Mouse (Mus musculus): ENCODE results near the gene Sbno2.

The Sbno2 gene

GRCm38 (mm10) chr10:80123932-80124562 lies 18.7 kb upstream of the Sbno2 start:
- DNase-seq (ENCODE audit: low spot score): peak; percentile 49

- DNase-seq (ENCODE audit: low spot score): no peak
Measured at GRCm38 (mm10) chr10:80121639-80122038, 16.3 kb upstream of the Sbno2 start.

- DNase-seq (ENCODE audit: low spot score): no peak
Measured at GRCm38 (mm10) chr10:80120146-80120545, 14.8 kb upstream of the Sbno2 start.

- no peak for DNase-seq (ENCODE audit: low spot score)
Measured at GRCm38 (mm10) chr10:80118552-80118951, 13.2 kb upstream of the Sbno2 start.

- no peak for DNase-seq (ENCODE audit: low spot score)
Measured at GRCm38 (mm10) chr10:80117736-80118135, 12.4 kb upstream of the Sbno2 start.

- peak; percentile 52 for DNase-seq (ENCODE audit: low spot score)
Measured at GRCm38 (mm10) chr10:80116927-80117691, 11.7 kb upstream of the Sbno2 start.

GRCm38 (mm10) chr10:80116563-80116926 lies 11.2 kb upstream of the Sbno2 start:
- DNase-seq (ENCODE audit: low spot score): peak; percentile 40

- DNase-seq (ENCODE audit: low spot score): no peak
Measured at GRCm38 (mm10) chr10:80115944-80116335, 10.6 kb upstream of the Sbno2 start.

- peak; percentile 95 for DNase-seq (ENCODE audit: low spot score)
Measured at GRCm38 (mm10) chr10:80115290-80115943, 10.0 kb upstream of the Sbno2 start, which contains the start of gene Stk11. Gene Stk11, plus strand, starts transcription at chr10:80115803.

GRCm38 (mm10) chr10:80114341-80115284 lies 9.2 kb upstream of the Sbno2 start:
- DNase-seq (ENCODE audit: low spot score): peak; percentile 85

- no peak for DNase-seq (ENCODE audit: low spot score)
Measured at GRCm38 (mm10) chr10:80107678-80108077, 2.3 kb upstream of the Sbno2 start.

- no peak for DNase-seq (ENCODE audit: low spot score)
Measured at GRCm38 (mm10) chr10:80105926-80106325, 555 bp upstream of the Sbno2 start.

GRCm38 (mm10) chr10:80104181-80104580 lies 1.2 kb downstream of the Sbno2 start:
- DNase-seq (ENCODE audit: low spot score): no peak

- DNase-seq (ENCODE audit: low spot score): no peak
Measured at GRCm38 (mm10) chr10:80103032-80103431, 2.3 kb downstream of the Sbno2 start.

- peak; percentile 86 for DNase-seq (ENCODE audit: low spot score)
Measured at GRCm38 (mm10) chr10:80102216-80102915, 3.0 kb downstream of the Sbno2 start.

- DNase-seq (ENCODE audit: low spot score): no peak
Measured at GRCm38 (mm10) chr10:80100982-80101381, 4.4 kb downstream of the Sbno2 start.

GRCm38 (mm10) chr10:80098630-80099029 lies 6.7 kb downstream of the Sbno2 start:
- no peak for DNase-seq (ENCODE audit: low spot score)

- DNase-seq (ENCODE audit: low spot score): no peak
Measured at GRCm38 (mm10) chr10:80097275-80097674, 8.1 kb downstream of the Sbno2 start.

- DNase-seq (ENCODE audit: low spot score): no peak
Measured at GRCm38 (mm10) chr10:80095547-80095946, 9.8 kb downstream of the Sbno2 start.

- no peak for DNase-seq (ENCODE audit: low spot score)
Measured at GRCm38 (mm10) chr10:80094684-80095083, 10.7 kb downstream of the Sbno2 start.

- no peak for DNase-seq (ENCODE audit: low spot score)
Measured at GRCm38 (mm10) chr10:80094085-80094484, 11.3 kb downstream of the Sbno2 start.
